Mouse (Mus musculus) embryo, embryonic 11 days (tissue): ENCODE results near the gene Lima1.
"Not testable (repeated sequence)": the region's sequence is repeated elsewhere in the genome, so short reads cannot be mapped to it uniquely, and the experiment has no call there.

Experiments used
- DNase-seq: peaks from one replicate; pipeline ENCODE4 v3.0.0-alpha.2; 2015

Lima1 gene

DNA sequence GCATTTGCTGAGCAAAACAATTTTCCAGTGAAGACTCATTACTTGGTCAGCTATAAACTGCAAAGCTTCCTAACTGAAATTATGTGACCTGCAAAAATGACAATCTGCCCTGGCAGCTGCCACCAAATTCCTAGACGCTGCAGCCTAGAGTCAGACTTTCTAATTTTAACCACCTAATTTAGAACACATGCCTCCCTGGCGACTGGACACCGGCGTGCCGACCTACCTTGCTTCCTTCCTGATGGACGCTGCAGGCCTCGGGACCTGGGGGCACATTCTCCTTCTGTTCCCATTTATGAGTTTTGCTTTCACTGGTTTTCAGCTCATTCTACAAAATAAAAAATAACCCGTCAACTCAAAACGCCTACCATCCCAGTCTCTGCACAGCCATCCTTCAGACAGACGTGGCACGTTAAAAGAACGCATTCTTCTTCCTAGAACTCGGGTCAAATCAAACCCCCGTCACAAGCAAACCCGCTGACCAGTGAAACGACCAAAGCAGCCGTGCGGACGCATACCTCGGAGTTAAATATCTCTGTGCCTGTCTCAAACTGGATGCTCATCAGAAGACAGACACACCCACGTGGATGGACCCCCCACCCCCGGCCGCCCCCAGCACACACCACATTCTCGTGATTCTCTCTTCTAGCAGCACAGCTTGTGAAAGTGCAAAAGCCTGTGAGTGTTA is 73.2 kb downstream of the Lima1 start:
- DNase-seq: peak; percentile 39

DNA sequence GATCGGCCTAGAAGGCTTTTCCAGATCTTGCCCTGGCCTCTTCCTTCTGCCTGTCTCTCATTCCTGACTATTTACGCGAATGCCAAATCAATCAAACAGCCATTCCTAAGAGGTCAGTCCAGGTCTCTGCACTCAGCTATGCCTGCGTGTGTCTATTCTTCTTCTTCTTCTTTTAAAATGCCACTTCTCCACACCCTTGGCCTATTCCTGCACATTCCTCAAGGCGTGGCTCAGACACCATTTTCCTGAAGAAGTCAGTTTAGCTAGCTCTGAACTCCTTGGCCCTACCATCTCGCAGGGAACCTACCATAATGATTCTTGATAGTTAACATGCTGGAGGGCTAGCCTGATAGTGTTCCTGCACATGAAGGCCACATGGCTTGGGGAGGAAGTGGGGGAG is 75.5 kb downstream of the Lima1 start:
- no peak for DNase-seq

DNA sequence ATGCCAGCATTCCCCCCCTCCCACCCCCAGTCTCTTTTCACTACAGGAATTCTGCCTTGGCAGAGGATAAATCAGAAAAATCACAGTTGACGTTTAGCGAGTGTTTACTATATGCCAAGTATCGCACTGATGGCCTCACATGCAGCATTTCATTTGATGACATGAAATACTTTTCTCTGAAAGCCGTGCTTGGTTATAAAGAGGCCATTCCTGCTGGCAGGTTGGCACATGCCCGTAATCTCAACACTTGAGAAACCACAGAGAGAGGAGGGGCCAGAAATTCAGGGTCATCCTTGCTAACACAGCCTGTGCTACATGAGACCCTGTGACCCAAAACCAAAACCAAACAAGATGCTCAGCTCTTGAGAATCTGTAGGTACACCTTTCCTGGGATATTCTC is 77.4 kb downstream of the Lima1 start:
- no peak for DNase-seq

DNA sequence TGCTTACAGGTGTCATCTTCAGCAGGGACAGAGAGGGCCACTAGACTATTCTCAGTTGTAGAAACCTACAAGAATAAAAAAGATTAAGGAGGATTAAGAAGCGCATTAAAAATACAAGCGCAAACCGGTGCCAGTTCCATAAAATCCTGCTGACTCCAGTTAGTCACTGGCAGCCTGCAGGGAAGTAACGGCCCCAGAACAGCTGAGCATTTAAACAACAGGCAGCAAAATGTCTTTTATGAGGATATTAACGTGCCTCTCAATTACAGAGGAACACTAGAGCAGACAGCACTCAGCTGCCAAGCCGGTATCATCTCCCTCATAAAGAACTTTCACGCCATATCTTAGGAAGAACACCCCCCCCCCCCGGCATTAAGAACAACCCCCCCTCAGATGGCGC is 78.5 kb downstream of the Lima1 start:
- DNase-seq: no peak

DNA sequence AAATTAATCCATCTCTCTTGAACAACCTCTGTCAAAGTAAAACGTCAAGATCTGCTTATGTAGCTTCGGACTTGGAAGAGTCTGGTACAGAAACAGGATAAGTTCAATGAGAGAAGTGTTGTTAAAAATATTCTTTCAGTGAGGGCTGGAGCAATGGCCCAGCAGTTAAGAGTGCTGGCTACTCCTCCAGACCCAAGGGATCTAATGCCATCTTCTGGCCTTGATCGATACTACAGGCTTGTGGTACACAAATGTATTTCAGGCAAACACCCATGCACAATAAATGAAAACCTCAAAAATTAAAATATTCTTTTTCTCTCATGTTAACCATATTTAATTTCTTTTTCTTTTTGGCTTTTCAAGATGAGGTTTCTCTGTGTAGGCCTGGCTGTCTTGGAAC is 79.2 kb downstream of the Lima1 start:
- DNase-seq: no peak

DNA sequence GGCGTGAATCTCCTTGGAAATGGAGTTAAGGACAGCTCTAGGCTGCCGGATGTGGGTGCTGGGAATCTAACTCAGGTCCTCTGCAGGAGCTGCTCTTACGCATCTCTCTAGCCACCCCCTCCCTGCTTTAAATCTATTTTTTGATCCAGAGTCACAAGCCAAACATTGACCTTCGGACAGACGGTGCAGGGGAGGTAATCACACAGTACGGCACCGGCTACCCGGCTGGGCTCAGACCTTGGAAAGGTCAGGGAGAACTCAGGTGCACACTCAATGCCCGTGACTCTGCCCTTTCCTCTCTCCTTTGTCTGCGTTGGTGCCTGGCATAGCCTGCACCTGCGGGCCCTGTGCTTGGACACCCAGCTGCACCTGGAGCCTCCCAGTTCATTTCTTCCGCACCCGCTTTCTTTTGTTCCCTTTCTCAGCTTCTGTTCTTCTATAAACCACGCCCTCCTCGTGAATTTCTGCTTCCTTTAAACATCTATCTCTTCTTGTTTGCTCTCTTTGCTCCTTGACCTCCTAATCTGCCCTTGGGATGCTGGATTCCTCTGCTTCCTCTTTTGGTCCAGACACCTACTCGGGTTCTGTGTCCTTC is 82.9 kb downstream of the Lima1 start:
- no peak for DNase-seq

DNA sequence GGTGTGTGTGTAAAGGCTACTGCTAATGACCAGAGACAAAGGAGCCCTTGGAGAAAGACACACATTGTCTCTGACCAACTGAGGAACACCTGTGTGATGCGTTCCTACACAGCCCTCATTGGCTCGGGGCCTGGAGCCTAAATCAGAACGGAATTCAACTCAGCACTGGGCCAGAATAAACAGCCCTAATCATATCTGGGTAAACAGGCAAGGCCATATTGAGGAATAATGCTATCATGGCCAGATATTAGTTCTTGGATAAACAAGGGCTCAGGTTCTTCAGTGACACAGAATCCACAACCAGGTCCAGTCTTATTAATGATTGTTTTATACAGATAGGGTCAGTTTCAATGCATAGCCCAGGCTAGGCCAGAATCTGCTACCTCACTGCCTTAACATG is 84.3 kb downstream of the Lima1 start:
- DNase-seq: no peak

DNA sequence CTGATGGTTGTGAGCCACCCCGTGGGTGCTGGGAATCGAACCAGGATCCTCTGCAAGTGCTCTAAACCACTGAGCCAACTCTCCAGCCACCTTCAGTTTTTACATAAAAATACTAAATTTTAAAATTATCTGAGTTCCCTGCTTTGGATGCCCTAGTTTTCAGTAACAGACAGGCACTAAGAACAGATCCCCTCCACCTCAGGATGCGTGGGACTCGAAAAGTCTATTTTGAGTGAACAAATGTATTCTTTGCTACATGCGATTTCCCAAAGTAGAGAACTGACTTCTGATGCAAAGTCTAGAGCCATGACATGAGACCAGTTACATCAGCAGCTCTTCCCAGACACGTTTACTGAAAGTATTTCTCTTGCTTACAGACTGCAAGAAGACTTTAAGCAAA is 84.8 kb downstream of the Lima1 start:
- DNase-seq: no peak

DNA sequence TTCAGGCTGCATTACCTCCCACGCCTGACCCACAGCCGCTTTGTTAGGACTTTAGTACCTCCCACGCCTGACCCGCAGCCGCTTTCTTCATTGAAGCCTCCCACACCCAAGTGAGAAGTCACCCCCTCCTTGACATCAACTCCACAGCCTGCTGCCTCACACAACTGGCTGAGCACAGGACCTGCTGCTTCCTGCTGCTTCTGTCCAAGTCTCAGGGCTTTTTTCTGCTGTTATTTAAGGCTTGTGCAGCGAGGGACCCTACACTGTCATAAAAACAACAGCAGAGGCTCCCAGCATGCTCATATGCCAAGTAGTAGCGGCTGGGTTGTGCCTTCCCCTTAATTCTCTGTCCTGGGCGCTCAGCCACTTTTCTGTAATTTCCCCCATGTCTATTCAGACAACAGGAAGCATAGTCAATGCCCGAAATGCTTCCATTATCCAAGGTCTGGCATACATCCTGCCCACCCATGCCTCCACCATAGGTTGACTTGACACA is 87.6 kb downstream of the Lima1 start:
- DNase-seq: no peak

DNA sequence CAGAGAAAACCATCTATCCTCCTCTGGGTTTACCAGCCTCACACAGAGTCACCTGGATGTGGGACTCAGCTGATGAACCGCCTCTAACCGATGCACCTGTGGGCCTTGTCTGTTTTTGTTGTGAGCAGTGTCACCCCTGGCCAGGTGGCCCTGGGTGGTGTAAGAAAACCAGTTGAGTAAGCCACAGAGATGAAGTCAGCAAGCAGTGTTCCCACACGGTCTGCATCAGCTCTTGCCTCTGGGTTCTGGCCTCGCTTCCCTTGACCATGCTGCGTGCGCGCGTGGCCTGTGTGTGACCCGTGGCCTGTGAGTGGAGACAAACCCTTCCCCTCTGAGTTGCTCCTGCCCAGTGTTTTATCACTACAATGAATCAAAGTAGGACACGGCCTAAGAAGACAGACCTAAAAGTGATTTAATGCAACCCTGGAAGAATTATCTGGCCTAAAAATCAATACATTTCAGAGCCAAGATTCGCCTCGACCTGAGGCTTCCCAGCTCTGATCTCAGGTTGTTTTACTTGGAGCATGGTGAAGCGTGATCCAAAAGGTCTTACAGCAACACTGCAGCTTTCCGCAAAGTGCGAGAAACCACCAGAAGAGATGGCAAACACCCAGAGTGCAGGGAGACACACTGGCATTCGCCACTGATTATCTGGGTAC is 96.5 kb downstream of the Lima1 start:
- DNase-seq: no peak

DNA sequence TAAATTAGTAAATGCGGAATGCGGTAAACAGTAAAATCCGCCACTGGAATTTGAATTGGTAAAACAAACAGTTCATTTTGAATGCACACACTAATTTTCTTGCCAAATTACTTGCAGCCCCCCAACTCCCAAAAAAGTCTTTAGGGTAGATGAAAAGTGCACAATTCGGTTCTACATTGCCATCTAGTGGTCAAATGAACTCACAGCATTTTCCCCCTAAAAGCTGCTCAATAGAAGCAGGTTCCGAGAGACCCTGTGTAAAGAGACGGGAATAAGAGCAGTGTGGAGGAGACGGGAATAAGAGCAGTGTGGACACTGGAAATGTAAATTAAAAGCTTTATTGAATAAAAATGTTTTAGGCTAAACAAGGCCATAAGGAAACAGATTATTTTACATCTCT is 97.1 kb downstream of the Lima1 start:
- DNase-seq: peak; percentile 79

DNA sequence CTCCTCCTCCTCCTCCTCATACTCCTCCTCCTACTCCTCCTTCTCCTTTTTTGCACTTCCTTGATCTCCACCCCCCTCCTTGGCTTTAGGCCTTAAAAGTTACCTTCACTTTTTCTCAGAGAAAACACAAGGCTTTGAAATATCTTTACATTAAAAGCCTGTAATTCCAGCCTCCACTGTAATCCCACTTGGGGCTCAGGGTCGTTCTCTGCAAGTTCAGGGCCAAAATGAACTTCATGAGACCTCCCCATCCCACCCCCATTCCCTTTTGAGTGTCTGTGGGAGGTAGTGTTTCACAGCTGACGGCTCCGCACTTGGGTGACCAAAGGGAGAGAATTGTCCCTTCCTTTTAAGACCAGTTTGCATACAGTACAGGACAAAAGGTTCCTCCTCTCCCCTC is 102.3 kb downstream of the Lima1 start:
- no peak for DNase-seq

DNA sequence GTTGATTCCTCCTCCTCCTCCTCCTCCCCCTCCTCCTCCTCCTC is 102.6 kb downstream of the Lima1 start, which contains the start of gene Cers5:
Gene Cers5, minus strand, starts transcription at position 5 of the 44 bp plus-strand sequence.
- not testable (repeated sequence) for DNase-seq

DNA sequence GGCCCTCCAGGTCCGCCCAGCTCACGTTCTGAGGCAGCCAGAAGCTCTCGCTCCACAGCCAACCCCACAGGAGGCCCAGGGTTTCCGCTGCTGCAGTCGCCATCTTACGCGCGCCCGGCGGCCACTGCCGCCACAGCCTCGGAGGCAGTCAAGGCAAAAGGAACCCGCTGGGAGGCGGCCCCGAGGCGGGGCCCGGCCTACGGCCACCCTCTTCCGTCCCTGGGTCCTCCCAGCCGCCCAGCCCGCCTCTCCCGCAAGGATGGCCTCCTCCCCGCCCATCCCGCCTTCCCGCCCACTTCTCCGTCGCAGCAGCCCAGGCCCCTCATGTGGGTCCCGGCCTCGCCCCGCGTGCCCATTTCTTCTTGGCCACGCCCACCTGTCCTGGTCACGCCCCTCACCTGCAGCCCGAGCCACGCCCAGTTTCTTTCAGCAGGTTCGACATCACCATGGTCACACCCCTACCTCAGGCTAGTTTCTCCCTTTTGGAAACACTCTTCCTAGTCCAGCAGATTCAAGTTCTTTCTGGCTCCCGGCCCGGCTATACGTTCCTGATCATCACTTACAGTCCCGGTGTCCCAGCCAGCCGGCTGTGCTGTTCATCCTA is 102.9 kb downstream of the Lima1 start:
- peak; percentile 92 for DNase-seq

DNA sequence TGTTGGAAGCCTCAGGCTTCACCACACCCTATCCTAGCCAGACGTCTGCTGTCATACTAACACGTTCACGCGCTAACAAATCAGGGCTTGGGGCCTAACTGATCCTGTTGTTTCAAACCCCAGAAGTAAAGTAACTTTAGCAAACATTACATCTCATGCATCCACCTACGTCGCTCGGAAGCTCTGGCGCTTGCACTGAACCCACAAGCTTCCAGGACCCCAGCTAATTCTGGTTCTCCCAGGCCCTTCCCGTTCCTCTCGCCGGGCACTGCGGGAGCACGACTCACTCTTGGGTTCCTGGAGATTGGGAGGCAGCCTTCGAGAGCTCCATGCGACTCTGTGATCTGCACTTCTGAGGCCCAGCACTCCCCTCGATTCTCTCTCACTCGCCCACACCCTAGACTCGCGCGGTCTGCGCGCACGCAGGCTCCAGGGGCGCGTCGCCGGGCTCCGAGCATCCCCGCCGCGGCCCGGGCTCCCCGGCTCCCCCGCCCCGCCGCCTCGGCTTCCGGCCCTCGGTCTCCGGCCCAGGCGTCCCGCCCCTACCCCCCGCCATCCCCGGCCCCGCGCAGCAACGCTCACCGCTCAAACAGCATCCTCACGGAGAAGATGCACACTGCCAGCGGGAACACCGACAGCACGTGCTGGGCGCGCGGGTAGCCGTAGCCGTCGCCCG is 103.5 kb downstream of the Lima1 start:
- DNase-seq: no peak

DNA sequence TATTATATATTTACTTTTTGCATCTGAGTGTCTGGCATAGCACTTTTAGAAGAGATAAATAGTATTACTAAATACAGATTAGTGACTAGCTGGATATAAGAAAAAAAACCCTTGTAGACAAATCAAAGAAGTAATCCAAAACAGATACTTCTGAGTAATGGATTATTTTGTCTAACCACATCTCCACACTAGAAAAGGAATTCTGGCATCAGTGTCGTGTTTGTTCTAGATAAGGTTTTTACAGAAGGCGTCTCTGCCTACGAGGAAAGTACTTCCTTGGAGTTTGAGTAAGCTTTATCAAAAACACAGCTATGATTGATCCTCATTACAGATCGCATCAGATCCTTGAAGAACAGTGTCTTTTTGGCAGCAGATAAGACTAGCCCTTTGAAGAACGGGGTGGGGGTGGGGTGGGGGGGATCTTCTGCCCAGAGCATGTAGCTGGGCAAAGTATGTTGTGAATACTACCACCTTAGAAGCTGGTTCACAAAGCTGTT is 104.2 kb downstream of the Lima1 start:
- DNase-seq: no peak

DNA sequence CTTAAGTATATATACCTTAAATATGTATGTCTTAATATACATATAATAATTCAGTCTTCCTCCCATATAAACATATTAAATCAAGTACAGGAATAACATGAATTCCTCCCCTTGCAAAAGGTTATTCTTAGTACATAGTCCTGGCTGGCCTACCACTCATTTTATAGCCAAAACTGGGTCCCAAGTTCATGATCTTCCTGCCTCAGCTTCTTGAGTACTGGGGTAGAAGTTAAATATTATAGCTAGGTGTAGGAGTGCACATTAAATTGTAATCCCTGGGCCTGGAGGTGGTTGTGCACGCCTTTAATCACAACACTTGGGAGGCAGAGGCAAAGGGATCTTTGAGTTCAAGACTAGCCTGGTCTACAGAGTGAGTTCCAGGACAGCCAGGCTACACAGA is 106.5 kb downstream of the Lima1 start:
- no peak for DNase-seq

DNA sequence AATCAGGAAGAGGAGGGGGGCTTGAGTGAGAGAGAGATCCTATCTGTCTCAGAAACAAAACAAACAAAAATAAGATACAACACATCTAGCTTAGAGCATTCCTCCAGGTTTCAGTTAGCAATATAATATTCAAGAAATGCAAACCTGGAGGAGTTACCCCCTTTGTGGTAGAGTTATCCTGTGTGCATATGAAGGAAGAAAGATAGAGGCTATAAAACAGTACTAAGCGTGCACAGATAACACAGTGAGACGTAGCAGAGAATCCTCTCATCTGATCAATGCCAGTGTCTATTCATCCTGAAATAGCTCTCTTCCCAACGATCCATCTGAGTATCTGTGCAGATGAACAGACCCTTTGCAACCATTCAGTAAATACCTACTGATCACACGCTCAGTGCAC is 107.8 kb downstream of the Lima1 start:
- no peak for DNase-seq

DNA sequence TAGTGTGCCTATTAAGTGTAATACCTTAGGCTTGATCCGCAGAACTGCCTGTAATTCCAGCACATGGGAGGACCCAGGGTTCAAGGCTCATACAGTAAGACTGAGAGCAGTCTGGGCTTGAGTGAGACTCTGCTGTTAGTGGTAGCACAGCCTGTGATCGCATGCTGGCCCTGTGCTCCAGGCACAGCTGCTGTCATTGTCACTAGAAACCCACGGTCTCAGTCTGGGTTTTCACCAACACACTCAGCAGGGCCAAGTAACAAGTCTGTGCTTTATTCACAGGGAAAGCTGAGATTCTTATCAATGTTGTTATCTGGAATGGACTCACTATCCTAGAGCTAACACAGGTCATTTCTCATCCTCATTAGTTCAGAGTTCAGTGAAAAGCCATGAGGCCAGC is 121.1 kb downstream of the Lima1 start:
- DNase-seq: no peak

DNA sequence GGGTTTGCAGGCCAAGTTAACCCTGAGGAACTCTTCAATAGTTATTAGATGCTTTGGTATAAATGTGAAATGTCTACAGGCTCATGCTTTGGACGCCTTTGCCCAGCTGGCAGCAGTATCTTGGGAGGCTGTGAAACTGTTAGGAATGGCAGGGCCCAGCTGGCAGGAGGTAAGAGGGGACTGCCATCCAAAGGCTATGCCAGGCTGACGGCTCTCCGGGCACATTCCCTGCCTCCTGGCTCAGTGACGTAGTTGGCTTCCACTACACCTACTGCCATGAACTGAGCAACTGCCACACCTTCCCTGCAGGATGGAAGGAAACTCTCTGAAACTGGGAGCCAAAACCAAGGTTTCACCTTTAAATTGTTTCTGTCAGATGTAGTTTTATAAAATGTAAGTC is 135.0 kb downstream of the Lima1 start:
- no peak for DNase-seq

DNA sequence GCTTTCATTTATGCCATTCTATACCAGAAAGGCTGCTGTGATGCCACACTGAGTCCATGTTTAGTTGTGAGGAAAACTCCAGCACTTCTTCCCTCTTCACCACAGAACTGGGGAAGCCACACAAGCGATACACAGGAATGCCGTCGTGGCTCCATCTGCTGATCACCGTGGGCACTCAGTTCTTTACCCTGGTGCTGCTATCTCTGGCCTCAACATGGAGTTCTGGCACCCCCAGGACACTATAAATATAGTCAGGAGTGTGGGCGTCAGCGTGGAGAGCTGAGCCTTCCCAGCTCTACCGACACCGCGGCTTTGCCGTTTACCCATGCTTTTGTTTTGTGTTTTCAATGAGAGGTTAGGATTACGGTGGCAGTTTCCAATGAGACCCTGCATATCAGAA is 138.6 kb downstream of the Lima1 start:
- no peak for DNase-seq

DNA sequence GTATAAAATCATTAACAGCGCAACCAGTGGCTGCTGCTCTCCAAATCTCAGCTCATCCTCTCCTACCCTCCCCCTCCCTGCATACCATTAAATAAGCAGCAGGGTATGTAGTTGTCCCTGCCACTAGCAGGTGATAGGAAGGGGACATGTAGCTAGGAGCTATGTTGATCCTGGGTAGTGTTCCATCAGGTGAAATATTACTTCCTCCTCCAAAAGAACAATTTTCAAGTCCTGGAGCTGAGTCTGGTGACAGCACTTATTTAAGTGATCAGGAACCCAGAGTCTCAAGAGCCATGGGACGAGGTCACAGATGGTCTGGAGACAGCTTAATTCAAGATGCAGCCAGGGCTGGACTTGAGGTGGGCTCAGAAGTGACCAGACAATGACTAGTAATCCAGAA is 139.6 kb downstream of the Lima1 start:
- DNase-seq: no peak

DNA sequence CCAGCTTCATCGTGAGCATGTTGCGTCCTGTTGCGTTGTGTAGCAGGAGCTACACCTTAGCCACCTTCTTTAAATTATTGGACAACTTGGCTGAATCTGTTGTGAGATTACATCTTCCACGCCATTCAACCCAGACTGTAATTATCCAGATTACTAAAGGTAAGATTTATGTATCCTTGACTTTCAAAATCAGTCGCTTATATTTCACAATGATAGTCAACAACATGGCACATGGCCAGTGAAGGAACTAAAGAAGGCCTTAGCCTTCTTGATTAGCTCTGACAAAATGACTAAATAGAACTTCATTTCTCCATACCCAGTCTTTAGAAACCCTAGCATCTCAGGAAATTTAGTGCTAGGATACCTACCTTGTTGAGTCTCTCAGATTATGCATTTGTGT is 142.1 kb downstream of the Lima1 start:
- DNase-seq: no peak

DNA sequence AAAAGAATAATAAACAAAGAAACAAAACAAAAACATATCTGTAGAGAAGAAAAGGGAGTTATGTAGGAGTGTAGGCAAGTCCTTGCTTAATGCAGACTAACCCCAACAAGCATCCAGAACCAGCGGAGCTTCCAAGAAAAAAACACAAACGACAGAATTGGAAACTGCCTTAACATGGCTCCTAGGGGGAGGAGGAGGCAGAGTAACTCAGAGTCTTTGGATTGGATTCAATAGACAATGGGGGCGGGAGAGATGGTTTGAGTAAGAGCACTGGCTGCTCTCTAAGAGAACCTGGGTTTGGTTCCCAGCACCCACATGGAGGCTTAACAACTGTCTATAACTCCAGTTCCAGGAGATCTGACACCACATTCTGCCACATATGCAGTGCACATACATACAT is 143.6 kb downstream of the Lima1 start:
- no peak for DNase-seq
